Mouse (Mus musculus): ENCODE data around the gene Fads1. TPM values are rescaled to one million over a fixed set of nuclear protein-coding genes. Genes with fewer than 3 reads are reported as not detected.
"Not testable (repeated sequence)": the region's sequence is repeated elsewhere in the genome, so short reads cannot be mapped to it uniquely, and the experiment has no call there.

Fads1 gene
- total RNA-seq (2021) = 100 to 1,000 TPM; 149 to 158 TPM

- DNase-seq = peak; percentile 97
- intact Hi-C loops (cut with DNase I) = no loop called here
Observed at GRCm38 (mm10) chr19:10182670-10183298, at the start of gene Fads1. Gene Fads1, plus strand, starts transcription at chr19:10182888.

- intact Hi-C loops (cut with DNase I) = no loop called here
- DNase-seq = peak; percentile 24
Observed at GRCm38 (mm10) chr19:10134692-10135091, 48.0 kb upstream of the Fads1 start.

- DNase-seq = no peak
- intact Hi-C loops (cut with DNase I) = no loop called here
Observed at GRCm38 (mm10) chr19:10137423-10137822, 45.3 kb upstream of the Fads1 start.

GRCm38 (mm10) chr19:10139736-10140135 is 43.0 kb upstream of the Fads1 start:
- no peak for DNase-seq
- intact Hi-C loops (cut with DNase I) = no loop called here

- DNase-seq = no peak
- intact Hi-C loops (cut with DNase I) = no loop called here
Observed at GRCm38 (mm10) chr19:10143667-10144066, 39.0 kb upstream of the Fads1 start.

GRCm38 (mm10) chr19:10144464-10144863 is 38.2 kb upstream of the Fads1 start:
- intact Hi-C loops (cut with DNase I) = no loop called here

GRCm38 (mm10) chr19:10148555-10148954 is 34.1 kb upstream of the Fads1 start:
- intact Hi-C loops (cut with DNase I) = no loop called here
- no peak for DNase-seq

More at GRCm38 (mm10) chr19:10144464-10144863, 38.2 kb upstream of the Fads1 start:
- no peak for DNase-seq

GRCm38 (mm10) chr19:10149189-10149588 is 33.5 kb upstream of the Fads1 start:
- intact Hi-C loops (cut with DNase I) = no loop called here

GRCm38 (mm10) chr19:10157725-10158124 is 25.0 kb upstream of the Fads1 start:
- DNase-seq = no peak
- intact Hi-C loops (cut with DNase I) = no loop called here

More at GRCm38 (mm10) chr19:10149189-10149588, 33.5 kb upstream of the Fads1 start:
- no peak for DNase-seq

GRCm38 (mm10) chr19:10163896-10164295 is 18.8 kb upstream of the Fads1 start:
- DNase-seq = no peak
- intact Hi-C loops (cut with DNase I) = no loop called here

- DNase-seq; intact Hi-C loops (cut with DNase I): not testable (repeated sequence)
Observed at GRCm38 (mm10) chr19:10165928-10166327, 16.8 kb upstream of the Fads1 start.

GRCm38 (mm10) chr19:10167112-10167511 is 15.6 kb upstream of the Fads1 start:
- no peak for DNase-seq
- intact Hi-C loops (cut with DNase I) = no loop called here

- intact Hi-C loops (cut with DNase I) = no loop called here
- DNase-seq = no peak
Observed at GRCm38 (mm10) chr19:10167951-10168350, 14.7 kb upstream of the Fads1 start.

GRCm38 (mm10) chr19:10168441-10168840 is 14.2 kb upstream of the Fads1 start:
- DNase-seq = no peak
- intact Hi-C loops (cut with DNase I) = no loop called here

GRCm38 (mm10) chr19:10169179-10169578 is 13.5 kb upstream of the Fads1 start:
- no peak for DNase-seq
- intact Hi-C loops (cut with DNase I) = no loop called here

GRCm38 (mm10) chr19:10169692-10170330 is 12.9 kb upstream of the Fads1 start:
- DNase-seq; intact Hi-C loops (cut with DNase I): not testable (repeated sequence)

- no peak for DNase-seq
- intact Hi-C loops (cut with DNase I) = no loop called here
Observed at GRCm38 (mm10) chr19:10170466-10170865, 12.2 kb upstream of the Fads1 start.

GRCm38 (mm10) chr19:10171359-10171758 is 11.3 kb upstream of the Fads1 start:
- intact Hi-C loops (cut with DNase I) = no loop called here

GRCm38 (mm10) chr19:10171846-10172245 is 10.8 kb upstream of the Fads1 start:
- no peak for DNase-seq
- intact Hi-C loops (cut with DNase I) = no loop called here

More at GRCm38 (mm10) chr19:10171359-10171758, 11.3 kb upstream of the Fads1 start:
- DNase-seq = no peak

- intact Hi-C loops (cut with DNase I) = no loop called here
- DNase-seq = no peak
Observed at GRCm38 (mm10) chr19:10173116-10173718, 9.5 kb upstream of the Fads1 start.

- intact Hi-C loops (cut with DNase I) = no loop called here
- no peak for DNase-seq
Observed at GRCm38 (mm10) chr19:10173844-10174539, 8.7 kb upstream of the Fads1 start.
